ENCODE assay signal across 15 mouse cellular contexts in genomic region chr4:109054003-109054402, GRCm38 (mm10).
"Had no signal": no experiment of that assay in that cellular context is flagged by ENCODE, and none has a peak within 500 bp of the region (broad histone marks: within the 10 kb centered on the region; RNA-seq: fewer than 3 reads in every experiment).

No protein-coding gene starts in this region.

- DNase-seq: kidney, adult 9 months; kidney, postnatal 14 days; kidney, postnatal 4 days; layer of hippocampus, postnatal 36 days; liver, embryonic 13.5 days; lung, adult 2 months; lung, postnatal 14 days; lung, postnatal 4 days; right cerebral cortex, postnatal 25 days; spleen, adult 18-20 months; thymus, postnatal 25 days had no signal

- H3K4me3 ChIP-seq: left cerebral cortex, adult 2 months; liver, embryonic 13.5 days; myocyte; neural tube, embryonic 13.5 days; stomach, embryonic 15.5 days had no signal

- H3K27ac ChIP-seq: left cerebral cortex, adult 2 months; liver, embryonic 13.5 days; neural tube, embryonic 13.5 days; stomach, embryonic 15.5 days had no signal
